Mouse (Mus musculus) thymus, adult 2 months (tissue): ENCODE data around the gene Aqp3. TPM values are rescaled to one million over a fixed set of nuclear protein-coding genes. Genes with fewer than 3 reads are reported as not detected.

Experiments
- DNase-seq: peaks from one replicate; pipeline ENCODE4 v3.0.0; 2021
- H3K27ac ChIP-seq: fragments of 200-500 bp; 2 replicates; pipeline ENCODE4 v1.5.1; 2012; ENCODE audit warnings: low read length, control low read depth; ENCODE audit not compliant: control insufficient read depth, insufficient read depth
- H3K27me3 ChIP-seq: fragments of 200-500 bp; 2 replicates; pipeline ENCODE4 v1.6.1; 2012; ENCODE audit warnings: mild to moderate bottlenecking, low read length, moderate library complexity, mixed read lengths; ENCODE audit not compliant: control insufficient read depth, insufficient read depth
- H3K36me3 ChIP-seq: fragments of 200-500 bp; 2 replicates; pipeline ENCODE4 v1.6.1; 2012; ENCODE audit warnings: mild to moderate bottlenecking, low read length, moderate library complexity; ENCODE audit not compliant: control insufficient read depth, insufficient read depth
- H3K4me1 ChIP-seq: fragments of 200-500 bp; replicated peaks from 2 replicates; pipeline ENCODE4 v1.6.1; 2012; ENCODE audit warnings: low read length; ENCODE audit not compliant: control insufficient read depth, insufficient read depth
- H3K4me3 ChIP-seq: fragments of 200-500 bp; 2 replicates; pipeline ENCODE4 v1.5.1; 2012; ENCODE audit warnings: mild to moderate bottlenecking, low read length, control low read depth, moderate library complexity; ENCODE audit not compliant: control insufficient read depth, insufficient read depth
- CTCF ChIP-seq: fragments of 200-500 bp; IDR thresholded peaks from 2 replicates; pipeline ENCODE4 v1.5.1; 2012; ENCODE audit warnings: mild to moderate bottlenecking, control low read depth, low read length, moderate library complexity, borderline replicate concordance; ENCODE audit not compliant: control insufficient read depth, poor library complexity, insufficient read depth; ENCODE audit errors: extremely low read depth
- POLR2A ChIP-seq: fragments of 200-500 bp; IDR thresholded peaks from 2 replicates; pipeline ENCODE4 v1.6.1; 2012; ENCODE audit warnings: mild to moderate bottlenecking, low read length, control low read depth, moderate library complexity; ENCODE audit not compliant: control insufficient read depth, poor library complexity, insufficient read depth; ENCODE audit errors: extremely low read depth
- WGBS: fragments of 180-500 bp; shearing (Covaris S2); methylation state at CpG from one replicate; pipeline ENCODE4 v1.1.7; 2018; 5-methylcytosine and 5-hydroxymethylcytosine counted together
- polyA plus RNA-seq: library from polyadenylated mRNA; depleted of rRNA; stranded (reverse); fragments of >200 nt; gene quantifications from 2 replicates; pipeline ENCODE4 v1.2.3, GENCODE M21; 2012

The Aqp3 gene
- polyA plus RNA-seq, 1 experiment = 21.1 TPM

- H3K4me1 ChIP-seq = no peaks in the 10 kb centered on the region
- H3K27ac ChIP-seq = no peak overlapping the region
- TF ChIP-seq POLR2A (no peak), CTCF (no peak)
- H3K27me3 ChIP-seq = no peaks in the 10 kb centered on the region
- 85% methylated on average over 1 of the region's 1 CpGs for WGBS
- DNase-seq = no peak
- H3K36me3 ChIP-seq = no peaks in the 10 kb centered on the region
- no peak overlapping the region for H3K4me3 ChIP-seq
Measured at GRCm38 (mm10) chr4:41056253-41056652, 41.7 kb downstream of the Aqp3 start.

- Histone ChIP-seq H3K36me3 (no peaks in the 10 kb centered on the region), H3K4me3 (no peak overlapping the region), H3K27ac (no peak overlapping the region), H3K27me3 (no peaks in the 10 kb centered on the region), H3K4me1 (no peaks in the 10 kb centered on the region)
- no peak for TF ChIP-seq CTCF
- TF ChIP-seq POLR2A = no peak
- DNase-seq = no peak
- WGBS = 87% methylated on average over 13 of the region's 13 CpGs
Measured at GRCm38 (mm10) chr4:41055111-41055510, 42.9 kb downstream of the Aqp3 start.

- no peaks in the 10 kb centered on the region for H3K4me1 ChIP-seq
- H3K4me3 ChIP-seq = no peak overlapping the region
- no peaks in the 10 kb centered on the region for H3K36me3 ChIP-seq
- DNase-seq = no peak
- WGBS = 92% methylated on average over 7 of the region's 7 CpGs
- TF ChIP-seq POLR2A (no peak), CTCF (no peak)
- H3K27me3 ChIP-seq = no peaks in the 10 kb centered on the region
- H3K27ac ChIP-seq = no peak overlapping the region
Measured at GRCm38 (mm10) chr4:41051781-41052180, 46.2 kb downstream of the Aqp3 start.

- Histone ChIP-seq H3K4me3 (no peak overlapping the region), H3K27me3 (no peaks in the 10 kb centered on the region), H3K4me1 (no peaks in the 10 kb centered on the region), H3K36me3 (no peaks in the 10 kb centered on the region), H3K27ac (no peak overlapping the region)
- 43% methylated on average over 16 of the region's 16 CpGs for WGBS
- DNase-seq = peak; percentile 78
- 0 out of 2 replicates have a peak, but pooled peaks have one; percentile 25 for TF ChIP-seq CTCF
- TF ChIP-seq POLR2A = no peak
Measured at GRCm38 (mm10) chr4:41050726-41051675, 47.0 kb downstream of the Aqp3 start.

DNA sequence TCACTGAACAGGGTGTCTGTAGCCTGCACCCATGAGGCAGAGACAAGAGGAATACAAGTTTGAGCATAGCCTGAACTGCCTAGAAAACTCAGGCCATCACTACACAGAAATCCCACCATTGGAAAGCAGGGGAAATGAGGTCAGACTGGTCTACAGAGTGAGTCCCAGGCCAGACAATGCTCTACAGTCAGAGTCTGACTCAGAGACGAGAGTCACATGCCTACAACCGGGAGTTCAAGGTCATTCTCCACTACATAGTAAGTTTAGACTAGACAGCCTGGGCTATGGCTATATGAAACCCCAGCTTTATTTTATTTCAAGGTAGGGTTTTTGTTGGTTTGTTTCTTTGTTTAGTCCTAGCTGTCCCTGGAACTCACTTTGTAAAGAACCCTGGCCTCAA lies 49.1 kb downstream of the Aqp3 start:
- TF ChIP-seq POLR2A = no peak
- TF ChIP-seq CTCF = no peak
- Histone ChIP-seq H3K27ac (no peak overlapping the region), H3K27me3 (no peaks in the 10 kb centered on the region), H3K36me3 (no peaks in the 10 kb centered on the region), H3K4me3 (no peak overlapping the region), H3K4me1 (no peaks in the 10 kb centered on the region)
- 87% methylated on average over 2 of the region's 2 CpGs for WGBS
- DNase-seq = no peak

GRCm38 (mm10) chr4:41047524-41048271 lies 50.3 kb downstream of the Aqp3 start, which contains the start of gene Aqp7:
Gene Aqp7 (minus strand): TSS chr4:41048139.
- DNase-seq = no peak
- H3K4me1 ChIP-seq = no peaks in the 10 kb centered on the region
- 85% methylated on average over 9 of the region's 9 CpGs for WGBS
- H3K4me3 ChIP-seq = no peak within 1 kb of the TSS
- no peaks in the 10 kb centered on the region for H3K27me3 ChIP-seq
- no peak for TF ChIP-seq CTCF
- H3K36me3 ChIP-seq = no peaks in the 10 kb centered on the region
- H3K27ac ChIP-seq = no peak within 1 kb of the TSS
